Mouse (Mus musculus) left cerebral cortex, postnatal 10 days (tissue): ENCODE data around the gene Gdpd2. TPM values are rescaled to one million over a fixed set of nuclear protein-coding genes. Genes with fewer than 3 reads are reported as not detected.

Experiments used
- DNase-seq, 2 experiments: peaks; one replicate each; pipeline ENCODE4 v3.0.0; 2021 to 2022; ENCODE audit warnings: low spot score in 2 of 2, mixed read lengths in 1 of 2; ENCODE audit errors: extremely low spot score in 1 of 2
- intact Hi-C: fragments of 180-260 bp; cut with DNase I; formaldehyde crosslinking; loops from one replicate; pipeline ENCODE4 v1.15.1; 2025
- total RNA-seq, 2 experiments: library from RNA; stranded (reverse); gene quantifications; 2 replicates each; pipeline ENCODE4 v1.2.3; 2021

Gdpd2 gene
- total RNA-seq, 2 experiments from 2014 or later, result 12.4 to 13.3 TPM

DNA sequence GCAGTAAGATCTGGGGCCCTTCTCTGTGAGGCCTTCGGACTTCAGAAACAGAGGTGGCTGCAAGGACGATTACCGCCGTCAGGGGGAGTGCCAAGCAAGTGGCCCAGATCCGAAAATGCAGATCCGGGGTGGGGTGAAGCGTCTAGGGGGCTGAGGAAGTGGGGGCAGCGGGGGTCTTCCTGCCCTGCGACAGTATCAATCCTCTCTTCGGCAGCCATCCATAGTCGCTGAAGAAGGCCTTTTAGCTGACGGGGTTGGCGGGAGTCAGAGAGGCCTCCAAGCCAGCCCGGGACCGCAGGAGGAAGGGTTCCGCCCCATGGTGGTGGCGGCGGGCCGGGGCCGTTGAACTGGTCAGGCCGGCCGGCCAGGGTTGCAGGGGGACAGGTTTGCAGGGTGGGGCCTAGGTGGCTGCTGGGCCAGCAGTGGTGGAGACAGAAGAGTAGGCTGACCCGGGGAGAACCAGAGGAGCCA, 44.7 kb downstream of the Gdpd2 start:
- peak in 1 of 2 experiments; percentile 63 for DNase-seq

DNA sequence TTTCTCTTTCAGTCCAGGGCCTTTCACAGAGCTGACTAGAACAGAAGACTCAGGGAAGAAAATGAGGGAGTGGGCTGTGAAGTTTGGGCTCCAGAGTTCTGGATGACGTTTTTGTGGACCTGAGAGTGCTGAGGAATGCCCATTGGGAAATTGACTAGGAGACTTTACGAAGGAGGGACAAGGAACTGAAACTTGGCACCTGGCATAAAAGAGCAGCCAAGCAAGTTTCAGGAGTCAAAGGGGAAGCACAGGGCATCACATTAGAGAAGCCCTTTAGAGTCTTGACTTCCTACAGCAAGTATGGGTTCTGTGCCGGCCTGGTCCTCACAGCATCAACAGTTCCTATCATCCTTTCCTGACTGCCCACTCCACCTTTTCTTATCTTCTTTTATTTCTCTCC, 45.7 kb downstream of the Gdpd2 start:
- DNase-seq, result no peak
- intact Hi-C loops, result loop anchor here (10.0 kb wide), 1 partner anchor 169 kb away; no protein-coding TSS in a partner anchor

More for the DNA sequence above, 44.7 kb downstream of the Gdpd2 start:
- intact Hi-C loops, result loop anchor here (10.0 kb wide), 1 partner anchor 170 kb away; no protein-coding TSS in a partner anchor

DNA sequence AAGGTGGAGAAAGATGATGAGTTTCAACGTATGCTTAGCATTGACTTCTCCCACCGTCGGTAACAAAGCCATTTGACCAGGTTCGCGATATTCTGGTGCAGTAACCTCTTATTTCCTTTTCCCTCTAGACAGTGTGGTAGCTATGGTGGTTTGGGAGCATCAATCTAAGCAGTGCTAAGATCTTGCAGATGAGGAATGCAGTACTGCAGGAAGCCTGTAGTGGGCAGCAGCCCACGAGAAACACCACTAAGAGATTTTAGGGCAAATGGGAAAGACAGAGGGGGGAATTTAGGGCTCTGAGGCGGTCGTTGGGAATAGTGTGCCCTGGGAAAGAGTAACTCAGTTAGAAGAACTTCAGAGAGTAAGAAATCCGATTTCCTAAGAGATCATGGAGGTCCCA, 46.8 kb downstream of the Gdpd2 start:
- peak in 1 of 2 experiments; percentile 51 for DNase-seq
- intact Hi-C loops, result loop anchor here (10.0 kb wide), 1 partner anchor 168 kb away; no protein-coding TSS in a partner anchor

DNA sequence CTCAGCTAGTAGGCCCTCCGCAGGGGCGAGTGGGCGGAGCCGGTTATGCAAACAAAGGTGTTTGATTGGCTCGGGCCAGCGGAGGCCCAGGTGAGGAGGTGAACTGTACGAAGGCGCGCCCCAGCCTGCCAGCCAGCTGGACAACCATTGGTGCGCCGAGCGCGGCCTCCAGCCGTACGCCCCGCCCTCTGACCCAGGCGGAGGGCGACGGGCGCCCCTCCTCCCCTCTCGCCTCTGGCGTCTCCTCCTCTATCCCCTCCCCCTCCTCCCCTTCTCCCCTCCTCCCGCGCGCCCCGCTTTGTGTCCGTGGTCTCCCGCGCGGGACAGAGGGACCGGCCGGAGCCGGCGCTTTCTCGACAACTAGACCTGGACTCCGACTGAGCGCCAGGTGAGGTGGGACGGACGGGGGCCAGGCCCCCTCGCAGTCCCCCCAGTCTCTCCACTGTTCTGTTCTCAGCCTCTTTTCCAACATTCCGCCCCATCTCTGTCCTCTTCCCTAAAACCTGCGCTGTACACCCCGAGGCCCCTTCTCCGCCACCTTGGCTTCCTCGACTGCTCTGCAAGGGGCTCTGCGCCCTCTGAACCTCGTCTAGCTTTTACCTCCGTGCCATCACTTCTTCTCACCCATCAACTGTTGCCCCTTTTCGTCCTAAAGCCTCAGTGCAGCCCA, 47.4 kb downstream of the Gdpd2 start:
- peak in 1 of 2 experiments; percentile 63 for DNase-seq

DNA sequence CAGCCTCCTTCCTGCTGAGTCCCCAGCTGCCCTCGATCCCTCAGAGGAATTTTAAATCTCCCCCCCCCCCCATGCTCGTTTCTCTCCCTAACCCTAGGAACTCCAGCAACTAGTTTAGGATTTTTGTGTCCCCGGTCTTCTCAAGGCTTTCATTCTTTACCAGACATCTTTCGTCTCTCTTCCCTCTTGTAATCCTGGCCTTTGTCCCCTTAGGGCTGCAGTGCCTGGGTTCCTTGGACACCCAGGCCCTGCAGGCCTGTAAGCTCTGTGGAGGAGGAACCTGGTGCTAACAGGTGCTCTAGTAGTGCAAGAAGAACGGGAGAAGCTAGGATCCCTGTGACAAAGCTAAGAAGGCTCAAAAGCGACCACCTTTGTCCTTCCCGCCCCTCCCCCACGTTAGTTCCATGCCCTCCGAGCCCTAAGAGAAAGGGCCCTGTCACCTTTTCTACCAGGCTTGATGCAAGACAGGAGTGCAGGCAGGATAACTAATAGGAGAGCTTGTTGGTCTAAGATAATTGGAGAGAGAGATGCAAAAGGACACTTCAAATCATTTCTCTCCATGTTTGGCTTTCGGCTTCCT, 48.1 kb downstream of the Gdpd2 start:
- intact Hi-C loops, result loop anchor here (10.0 kb wide), 1 partner anchor 167 kb away; no protein-coding TSS in a partner anchor
- no peak for DNase-seq

More for the DNA sequence above, 47.4 kb downstream of the Gdpd2 start:
- intact Hi-C loops, result loop anchor here (10.0 kb wide), 1 partner anchor 168 kb away; no protein-coding TSS in a partner anchor

DNA sequence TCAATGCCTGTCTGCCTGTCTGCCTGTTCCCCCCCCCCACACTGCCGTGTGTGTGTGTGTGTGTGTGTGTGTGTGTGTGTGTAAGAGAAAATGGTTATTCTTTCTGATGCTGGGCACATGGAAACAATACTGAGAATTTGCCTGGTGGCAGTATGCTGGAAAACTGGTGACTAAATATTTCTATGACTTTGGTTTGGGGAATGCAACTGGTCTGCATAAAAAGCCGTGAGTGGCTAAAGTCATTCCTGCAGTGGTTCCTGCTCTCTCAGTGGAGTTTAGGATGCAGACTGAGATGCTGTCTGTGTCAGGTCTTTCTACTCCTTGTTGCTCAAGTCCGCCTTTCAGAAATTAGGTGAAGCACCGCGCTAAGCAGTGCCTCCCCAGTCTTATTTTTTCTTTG, 48.7 kb downstream of the Gdpd2 start:
- intact Hi-C loops, result loop anchor here (10.0 kb wide), 1 partner anchor 166 kb away; no protein-coding TSS in a partner anchor
- DNase-seq, result no peak

Other genes with a start within 250 kb of the Gdpd2 start
- 10 to 100 TPM; 31.4 to 31.8 TPM for gene Igbp1, start 235.6 kb upstream of the Gdpd2 start, total RNA-seq
- gene Dgat2l6, start 205.0 kb upstream of the Gdpd2 start, total RNA-seq, result not detected
- gene Awat1, start 157.6 kb upstream of the Gdpd2 start, total RNA-seq, result not detected
- under 1 TPM in 1 of 2 experiments, not detected in 1; 0.10 TPM for gene P2ry4, start 135.0 kb upstream of the Gdpd2 start, total RNA-seq
- under 1 TPM in 1 of 2 experiments, not detected in 1; 0.36 TPM for gene Arr3, start 124.4 kb upstream of the Gdpd2 start, total RNA-seq
- 1 to 10 TPM; 2.5 to 3.4 TPM for gene Kif4, start 104.1 kb upstream of the Gdpd2 start, total RNA-seq
- 10 to 100 TPM; 29.6 to 37.0 TPM for gene Pdzd11, start 103.3 kb upstream of the Gdpd2 start, total RNA-seq
- gene Dlg3, start 37.8 kb downstream of the Gdpd2 start, total RNA-seq, result 100 to 1,000 TPM; 144 to 152 TPM